Mouse (Mus musculus): ENCODE results near the gene Eid3.

DNA sequence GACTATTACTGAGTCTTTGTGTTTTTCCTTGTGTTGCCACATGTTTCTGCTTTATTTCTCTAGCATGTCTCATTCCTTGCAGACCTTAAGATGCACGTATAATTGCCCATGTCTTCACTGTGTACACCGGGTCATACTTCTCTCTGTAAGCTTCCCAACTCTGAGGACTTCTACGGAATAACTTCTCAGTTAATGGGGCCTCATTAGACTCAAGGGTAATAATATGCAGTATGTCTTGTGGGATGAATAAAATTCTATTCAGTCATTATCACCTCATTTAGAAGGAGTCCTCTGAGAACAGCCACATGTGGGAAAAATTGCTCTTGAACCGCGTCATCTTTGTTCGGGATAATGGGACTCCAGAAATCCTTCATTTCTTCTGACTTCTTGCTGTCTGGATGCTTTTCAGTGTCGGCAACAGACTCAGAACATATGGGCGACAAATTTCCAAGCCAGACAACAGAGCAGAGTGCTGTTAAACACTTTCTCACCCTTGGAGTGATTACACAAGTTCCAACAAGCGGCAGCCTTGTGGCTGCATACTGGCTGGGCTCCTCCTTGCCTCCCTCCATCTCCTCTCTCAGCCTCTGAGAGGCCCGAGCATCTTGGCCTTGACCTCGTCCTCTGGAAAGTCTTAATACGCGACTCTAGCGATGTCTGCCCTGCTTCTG lies 43.2 kb upstream of the Eid3 start:
- no peak for TF ChIP-seq POLR2A (IDR thresholded peaks at IDR 0.05; ENCODE audit: low read depth, low read length)
- no peak for TF ChIP-seq CTCF (conservative IDR thresholded peaks at IDR 0.05; ENCODE audit: insufficient read depth, insufficient read length, low read depth, low read length)

All from kidney, adult 2 months (tissue).